Mouse (Mus musculus) heart, embryonic 11.5 days (tissue): ENCODE data around the gene Grin2c. TPM values are rescaled to one million over a fixed set of nuclear protein-coding genes. Genes with fewer than 3 reads are reported as not detected.

Experiments used
- ATAC-seq: fragments of 200-750 bp; cut with Nextera tagmentation; replicated peaks from 2 replicates; pipeline ENCODE4 v1.8.0; 2017; ENCODE audit warnings: moderate library complexity; ENCODE audit not compliant: insufficient number of reproducible peaks, low FRiP score, low TSS enrichment
- H3K27ac ChIP-seq: fragments of 300-500 bp; sonication (generic); 2 replicates; pipeline ENCODE4 v1.5.1; 2014; ENCODE audit warnings: mild to moderate bottlenecking, low read depth, low read length
- H3K27me3 ChIP-seq: fragments of 300-500 bp; sonication (generic); 2 replicates; pipeline ENCODE4 v1.6.1; 2014; ENCODE audit warnings: mild to moderate bottlenecking, low read length, mixed read lengths; ENCODE audit not compliant: control insufficient read depth, insufficient read depth
- H3K36me3 ChIP-seq: fragments of 300-500 bp; sonication (generic); 2 replicates; pipeline ENCODE4 v1.6.1; 2014; ENCODE audit warnings: mild to moderate bottlenecking, low read length, moderate library complexity, mixed read lengths; ENCODE audit not compliant: control insufficient read depth, insufficient read depth
- H3K4me1 ChIP-seq: fragments of 300-500 bp; sonication (generic); 2 replicates; pipeline ENCODE4 v1.6.1; 2014; ENCODE audit warnings: low read length; ENCODE audit not compliant: control insufficient read depth, insufficient read depth
- H3K4me2 ChIP-seq: fragments of 300-500 bp; sonication (generic); 2 replicates; pipeline ENCODE4 v1.6.1; 2014; ENCODE audit warnings: mild to moderate bottlenecking, moderate library complexity
- H3K4me3 ChIP-seq: fragments of 300-500 bp; sonication (generic); 2 replicates; pipeline ENCODE4 v1.5.1; 2014; ENCODE audit warnings: low read depth, low read length
- H3K9ac ChIP-seq: fragments of 300-500 bp; sonication (generic); 2 replicates; pipeline ENCODE4 v1.6.1; 2014; ENCODE audit warnings: mild to moderate bottlenecking, low read depth, low read length, moderate library complexity
- H3K9me3 ChIP-seq: fragments of 300-500 bp; sonication (generic); replicated peaks from 2 replicates; pipeline ENCODE4 v1.6.1; 2016; ENCODE audit warnings: low read length; ENCODE audit not compliant: control insufficient read depth
- WGBS: fragments of 180-500 bp; shearing (Covaris S2); extraction: QIAGEN DNeasy Blood & Tissue Kit; methylation state at CpG from one replicate; pipeline ENCODE4 v1.1.7; 2014; ENCODE audit not compliant: insufficient replicate concordance; 5-methylcytosine and 5-hydroxymethylcytosine counted together
- polyA plus RNA-seq: library from polyadenylated mRNA; unstranded; fragments of >200 nt; fragmentation: Nextera tagmentation; extraction: Ambion mirVana; gene quantifications from 2 replicates; pipeline ENCODE4 v1.2.1, GENCODE M21; 2014

The Grin2c gene
- polyA plus RNA-seq, 1 experiment from 2014 or later = 0.13 TPM

GRCm38 (mm10) chr11:115249721-115250404, 17.2 kb downstream of the Grin2c start:
- 2% methylated on average over 62 of the region's 63 CpGs for WGBS
- 0 out of 2 replicates have a peak, but pooled peaks have one; percentile 17 for ATAC-seq
- peak overlapping the region; percentile 45 for H3K4me3 ChIP-seq
- H3K9me3 ChIP-seq = no peaks in the 10 kb centered on the region
- H3K4me1 ChIP-seq = peaks cover 23% of the 10 kb centered on the region
- peak overlapping the region; percentile 83 for H3K4me2 ChIP-seq
- H3K9ac ChIP-seq = peak overlapping the region; percentile 34; the same call in 1 of the 2 replicates
- H3K36me3 ChIP-seq = no peaks in the 10 kb centered on the region
- H3K27me3 ChIP-seq = peaks cover 81% of the 10 kb centered on the region
- H3K27ac ChIP-seq = no peak overlapping the region

GRCm38 (mm10) chr11:115247945-115248344, 19.1 kb downstream of the Grin2c start:
- no peaks in the 10 kb centered on the region for H3K36me3 ChIP-seq
- H3K4me1 ChIP-seq = peaks cover 30% of the 10 kb centered on the region
- H3K27ac ChIP-seq = no peak overlapping the region
- H3K9me3 ChIP-seq = no peaks in the 10 kb centered on the region
- no peak overlapping the region for H3K4me3 ChIP-seq
- ATAC-seq = no peak
- H3K27me3 ChIP-seq = peaks cover 67% of the 10 kb centered on the region
- H3K4me2 ChIP-seq = no peak overlapping the region
- 63% methylated on average over 6 of the region's 6 CpGs for WGBS
- no peak overlapping the region for H3K9ac ChIP-seq

DNA sequence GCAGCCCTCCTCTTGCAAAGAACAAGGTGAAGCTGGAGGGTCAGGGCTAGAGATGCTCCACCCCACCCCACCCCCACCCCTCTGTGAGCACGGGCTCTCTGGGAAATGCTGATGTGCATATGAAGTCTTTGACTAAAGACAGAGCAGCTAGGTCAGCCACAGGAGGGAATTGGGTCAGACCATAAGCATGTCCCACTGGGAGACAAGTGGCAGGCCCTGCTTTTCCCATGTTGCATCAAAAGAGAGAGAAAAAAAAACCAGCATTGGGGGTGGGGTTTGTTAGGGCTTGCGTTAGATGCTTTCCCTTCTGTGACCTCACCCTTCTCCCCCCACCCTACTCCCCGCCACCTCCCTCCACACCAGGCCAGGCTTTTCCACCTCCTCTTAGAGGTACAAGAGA, 19.8 kb downstream of the Grin2c start:
- H3K4me2 ChIP-seq = no peak overlapping the region
- 14% methylated on average over 3 of the region's 3 CpGs for WGBS
- H3K4me3 ChIP-seq = no peak overlapping the region
- H3K9ac ChIP-seq = no peak overlapping the region
- H3K27me3 ChIP-seq = peaks cover 60% of the 10 kb centered on the region
- ATAC-seq = no peak
- no peak overlapping the region for H3K27ac ChIP-seq
- H3K4me1 ChIP-seq = peaks cover 30% of the 10 kb centered on the region
- no peaks in the 10 kb centered on the region for H3K36me3 ChIP-seq
- H3K9me3 ChIP-seq = no peaks in the 10 kb centered on the region

DNA sequence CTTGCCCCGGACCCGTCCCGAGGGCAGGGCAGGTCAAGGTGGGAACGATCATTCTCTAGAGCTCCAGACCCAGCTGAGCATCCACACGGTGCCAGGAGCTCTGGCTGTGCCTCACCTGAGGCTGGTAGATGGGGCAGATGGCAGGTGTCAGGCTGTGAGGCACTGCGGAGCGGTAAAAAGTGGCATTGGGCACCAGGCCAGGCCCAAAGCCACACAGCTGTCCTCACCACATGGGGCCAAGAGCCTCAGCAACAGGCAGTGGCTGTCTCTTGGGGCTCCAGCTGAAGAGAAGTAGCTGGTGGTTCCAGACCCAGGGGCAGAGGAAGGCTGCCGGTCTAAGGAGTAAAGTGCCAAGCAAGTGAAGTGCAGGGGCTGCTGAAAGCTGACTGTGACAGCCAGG, 20.7 kb downstream of the Grin2c start:
- Histone ChIP-seq H3K4me1 (peaks cover 30% of the 10 kb centered on the region), H3K4me2 (no peak overlapping the region), H3K9ac (no peak overlapping the region), H3K36me3 (no peaks in the 10 kb centered on the region), H3K27me3 (peaks cover 53% of the 10 kb centered on the region), H3K27ac (no peak overlapping the region), H3K4me3 (no peak overlapping the region), H3K9me3 (no peaks in the 10 kb centered on the region)
- no peak for ATAC-seq
- WGBS = 62% methylated on average over 8 of the region's 8 CpGs

DNA sequence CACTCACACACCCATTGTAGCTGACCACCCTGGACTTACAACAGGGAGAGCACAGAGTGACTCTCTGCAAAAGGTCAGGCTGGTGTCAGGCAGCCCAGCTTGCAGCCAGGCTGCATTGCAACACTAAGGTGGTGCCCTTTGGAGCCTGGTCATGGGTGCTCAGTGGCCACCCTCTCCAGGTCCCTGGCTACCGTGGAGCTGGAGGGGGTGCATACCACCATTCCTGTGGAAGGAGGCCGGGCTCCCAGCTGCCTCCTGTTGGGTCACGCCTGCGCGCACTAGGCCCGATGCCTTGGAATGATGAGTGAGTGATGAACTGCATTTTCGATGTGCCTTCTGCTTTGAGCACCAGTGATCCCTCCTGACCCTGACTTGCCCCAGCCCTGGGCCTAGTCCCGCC, 22.2 kb downstream of the Grin2c start:
- Histone ChIP-seq H3K36me3 (no peaks in the 10 kb centered on the region), H3K9me3 (no peaks in the 10 kb centered on the region), H3K27ac (no peak overlapping the region), H3K4me3 (no peak overlapping the region), H3K4me1 (peaks cover 24% of the 10 kb centered on the region), H3K27me3 (peaks cover 38% of the 10 kb centered on the region), H3K9ac (no peak overlapping the region), H3K4me2 (no peak overlapping the region)
- ATAC-seq = no peak
- WGBS = 78% methylated on average over 8 of the region's 8 CpGs

DNA sequence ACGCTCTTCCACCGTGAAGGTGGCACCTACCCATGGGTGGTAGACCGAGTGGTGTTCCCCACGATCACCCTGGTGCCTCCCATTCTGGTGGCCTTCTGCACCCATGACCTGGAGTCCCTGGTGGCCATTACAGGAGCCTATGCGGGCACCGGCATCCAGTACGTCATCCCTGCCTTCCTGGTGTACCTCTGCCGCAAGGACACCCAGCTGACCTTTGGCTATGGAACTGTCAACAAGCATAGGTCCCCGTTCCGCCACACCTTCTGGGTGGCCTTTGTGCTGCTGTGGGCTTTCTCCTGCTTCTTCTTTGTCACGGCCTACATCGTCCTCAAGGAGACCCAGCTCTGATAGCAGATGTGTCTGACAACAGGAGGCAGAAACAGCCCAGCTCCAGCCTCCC, 23.3 kb downstream of the Grin2c start:
- Histone ChIP-seq H3K4me2 (no peak overlapping the region), H3K9ac (no peak overlapping the region), H3K4me1 (peaks cover 21% of the 10 kb centered on the region), H3K27me3 (peaks cover 27% of the 10 kb centered on the region), H3K36me3 (no peaks in the 10 kb centered on the region), H3K4me3 (no peak overlapping the region), H3K9me3 (no peaks in the 10 kb centered on the region), H3K27ac (no peak overlapping the region)
- no peak for ATAC-seq
- 70% methylated on average over 12 of the region's 12 CpGs for WGBS

DNA sequence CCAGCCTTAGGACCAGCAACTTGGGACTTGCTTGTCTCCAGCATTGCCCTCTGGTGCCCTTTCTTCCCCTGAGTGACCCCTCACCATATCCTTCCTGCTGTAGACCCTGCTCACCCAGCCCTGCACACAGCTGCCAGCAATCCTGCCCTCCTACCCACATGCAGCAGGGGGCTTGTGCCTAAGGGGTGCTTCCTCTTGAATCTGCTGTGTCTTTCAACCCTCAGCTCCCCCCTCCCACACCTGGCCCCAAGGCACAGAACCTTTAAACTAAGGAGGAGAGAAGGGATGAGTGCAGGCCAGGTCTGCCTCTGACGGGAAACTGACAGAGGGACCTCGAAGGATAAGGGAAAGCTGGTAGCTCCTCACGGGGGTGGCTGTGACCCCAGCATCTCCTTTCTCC, 24.3 kb downstream of the Grin2c start:
- peaks cover 17% of the 10 kb centered on the region for H3K27me3 ChIP-seq
- H3K27ac ChIP-seq = no peak overlapping the region
- H3K4me3 ChIP-seq = no peak overlapping the region
- H3K4me2 ChIP-seq = no peak overlapping the region
- H3K4me1 ChIP-seq = peaks cover 21% of the 10 kb centered on the region
- ATAC-seq = no peak
- no peaks in the 10 kb centered on the region for H3K36me3 ChIP-seq
- 58% methylated on average over 3 of the region's 3 CpGs for WGBS
- no peak overlapping the region for H3K9ac ChIP-seq
- H3K9me3 ChIP-seq = no peaks in the 10 kb centered on the region

- no peak overlapping the region for H3K4me3 ChIP-seq
- no peak overlapping the region for H3K9ac ChIP-seq
- peaks cover 13% of the 10 kb centered on the region for H3K4me1 ChIP-seq
- H3K27me3 ChIP-seq = peaks cover 7% of the 10 kb centered on the region
- no peak overlapping the region for H3K4me2 ChIP-seq
- H3K27ac ChIP-seq = no peak overlapping the region
- ATAC-seq = no peak
- no peaks in the 10 kb centered on the region for H3K36me3 ChIP-seq
- 89% methylated on average over 11 of the region's 11 CpGs for WGBS
- no peaks in the 10 kb centered on the region for H3K9me3 ChIP-seq
Observed at GRCm38 (mm10) chr11:115241402-115241801, 25.6 kb downstream of the Grin2c start.

DNA sequence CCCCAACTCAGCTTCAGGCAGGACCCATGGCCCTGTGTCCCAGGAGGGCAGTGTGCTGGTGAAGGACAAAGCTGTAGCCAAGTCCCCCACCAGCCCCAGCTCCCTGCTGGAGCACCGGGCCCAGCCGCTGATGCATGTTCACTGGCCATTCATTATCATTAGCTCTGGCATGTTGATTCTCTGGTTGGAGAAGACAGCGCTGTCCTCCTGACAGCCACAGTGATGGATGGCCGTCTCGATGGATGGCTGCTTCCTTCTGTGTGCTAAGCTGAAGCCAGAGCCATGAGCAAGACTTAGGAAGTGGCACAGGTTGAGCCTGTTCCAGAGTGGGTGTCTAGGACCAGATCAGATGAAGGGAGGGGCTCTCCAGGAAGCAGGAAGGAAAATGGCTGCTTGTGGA, 30.5 kb downstream of the Grin2c start:
- no peak overlapping the region for H3K27ac ChIP-seq
- H3K4me1 ChIP-seq = peaks cover 36% of the 10 kb centered on the region
- no peak for ATAC-seq
- no peak overlapping the region for H3K4me3 ChIP-seq
- H3K4me2 ChIP-seq = no peak overlapping the region
- H3K9ac ChIP-seq = no peak overlapping the region
- H3K36me3 ChIP-seq = no peaks in the 10 kb centered on the region
- H3K27me3 ChIP-seq = no peaks in the 10 kb centered on the region; the same call in none of the 2 replicates
- no peaks in the 10 kb centered on the region for H3K9me3 ChIP-seq
- WGBS = 15% methylated on average over 5 of the region's 5 CpGs
